Mouse (Mus musculus): ENCODE measurements around the gene Tdgf1.

DNA sequence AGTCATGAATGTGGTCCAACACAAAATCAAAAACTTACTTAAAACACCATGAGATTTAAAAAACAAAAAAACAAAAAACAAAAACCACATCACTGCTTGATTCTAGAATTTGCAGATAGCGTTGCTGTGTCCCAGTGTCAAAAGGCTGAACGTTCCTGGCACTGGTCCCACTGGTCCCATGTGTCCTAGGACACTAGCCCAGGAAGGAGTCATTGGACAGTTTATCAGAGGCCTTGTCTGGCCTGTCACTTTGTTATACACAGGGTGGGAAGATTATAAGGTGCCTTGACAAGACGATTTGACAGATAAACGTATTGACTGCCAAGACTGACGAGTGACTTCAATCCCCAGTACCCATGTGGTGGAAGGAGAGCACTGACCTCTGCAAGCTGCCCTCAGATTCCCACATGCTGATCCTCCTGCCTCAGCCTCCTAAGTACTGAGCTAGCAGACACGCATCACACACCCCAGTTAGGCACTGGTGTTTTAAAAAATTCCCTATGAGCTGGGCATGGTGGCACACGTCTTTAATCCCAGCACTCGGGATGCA is 17.7 kb upstream of the Tdgf1 start:
- TF ChIP-seq ZKSCAN1 (IDR thresholded peaks at IDR 0.05; ENCODE audit: low read depth, low read length) (no peak), NRF1 (IDR thresholded peaks at IDR 0.05; ENCODE audit: insufficient read depth, low read depth, low read length, poor library complexity, severe bottlenecking) (no peak), HCFC1 (IDR thresholded peaks at IDR 0.05; ENCODE audit: low read depth, low read length) (no peak), CHD2 (IDR thresholded peaks at IDR 0.05; ENCODE audit: low read length) (no peak), GATA1 (IDR thresholded peaks at IDR 0.05; ENCODE audit: low read depth, low read length) (no peak), USF1 (IDR thresholded peaks at IDR 0.05; ENCODE audit: low read depth, low read length) (no peak), NELFE (IDR thresholded peaks at IDR 0.05; ENCODE audit: low read depth, low read length) (no peak), KAT2A (conservative IDR thresholded peaks at IDR 0.05; ENCODE audit: low read depth, low read length) (no peak), ETS1 (IDR thresholded peaks at IDR 0.05; ENCODE audit: low read depth, low read length) (no peak), EP300 (IDR thresholded peaks at IDR 0.05; ENCODE audit: low read depth in 1 of 2, low read length in 2 of 2) (no peak), MAX (IDR thresholded peaks at IDR 0.05; ENCODE audit: low read length) (no peak)

Data from MEL (cell line).